Mouse (Mus musculus) liver, adult 2 months (tissue): ENCODE results near the gene Il10.

ENCODE experiments used
- CTCF ChIP-seq: fragments of 200-500 bp; IDR thresholded peaks from 2 replicates; pipeline ENCODE4 v1.5.1; 2011; ENCODE audit warnings: low read depth, low read length, control low read depth
- POLR2A ChIP-seq: fragments of 200-500 bp; IDR thresholded peaks from 2 replicates; pipeline ENCODE4 v1.6.1; 2011; ENCODE audit warnings: low read length, control low read depth; ENCODE audit not compliant: insufficient read depth; ENCODE audit errors: extremely low read depth

DNA sequence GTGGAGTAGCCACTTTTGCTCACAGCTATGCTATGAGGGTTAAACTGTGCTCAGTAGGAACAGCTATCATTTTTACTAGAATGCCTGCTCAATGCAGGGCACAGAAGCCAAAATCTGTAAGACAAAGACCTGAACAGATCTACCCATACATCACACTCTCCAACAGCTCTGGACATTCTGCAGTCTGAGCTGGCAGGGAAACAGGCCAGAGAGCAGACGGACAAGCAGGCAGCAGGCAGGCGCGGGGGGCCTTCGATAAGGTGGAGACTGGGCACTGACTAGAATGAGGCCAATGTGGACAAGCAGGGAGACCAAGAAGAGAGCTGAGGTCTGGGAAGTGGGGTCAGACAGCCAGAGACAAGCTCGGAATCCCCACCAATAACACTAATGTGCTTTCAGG is 40.2 kb downstream of the Il10 start:
- TF ChIP-seq CTCF (no peak), POLR2A (no peak)
